Mouse (Mus musculus) liver, embryonic 14.5 days (tissue): Measurements from ENCODE around the gene Gdf2.

ENCODE experiments used
- CTCF ChIP-seq: IDR thresholded peaks from 2 replicates; pipeline ENCODE4 v1.5.1; 2016; ENCODE audit warnings: antibody characterized with exemption, low read depth, control low read depth
- EP300 ChIP-seq: IDR thresholded peaks from 2 replicates; pipeline ENCODE4 v1.6.1; 2016; ENCODE audit warnings: antibody characterized with exemption, low read depth

GRCm38 (mm10) chr14:33902783-33903182, 38.1 kb upstream of the Gdf2 start:
- TF ChIP-seq EP300 (no peak), CTCF (no peak)
